Mouse (Mus musculus) embryonic fibroblast, embryonic 13.5 days (primary cell): ENCODE data around the gene Emd.
"Not testable (repeated sequence)": the region's sequence is repeated elsewhere in the genome, so short reads cannot be mapped to it uniquely, and the experiment has no call there.

Experiments used
- CTCF ChIP-seq: IDR thresholded peaks from 2 replicates; pipeline ENCODE4 v1.5.1; 2011; ENCODE audit warnings: mild to moderate bottlenecking, control low read depth, low read length, moderate library complexity, borderline replicate concordance; ENCODE audit not compliant: insufficient read depth
- POLR2A ChIP-seq: IDR thresholded peaks from 2 replicates; pipeline ENCODE4 v1.6.1; 2011; ENCODE audit warnings: low read depth, mild to moderate bottlenecking, control low read depth, low read length, moderate library complexity

GRCm38 (mm10) chrX:74220099-74220498, 34.4 kb upstream of the Emd start:
- not testable (repeated sequence) for TF ChIP-seq POLR2A, CTCF
